Mouse (Mus musculus): ENCODE results near the gene Prpsap2.
A peak's percentile ranks its signal among the peaks of the same experiment; 100 is the strongest.

- TF ChIP-seq CTCF (IDR thresholded peaks at IDR 0.05) = no peak
- TF ChIP-seq POLR2A (IDR thresholded peaks at IDR 0.05; ENCODE audit: insufficient read depth, low read depth, low read length) = peak; percentile 87
Measured at GRCm38 (mm10) chr11:61761584-61762407, at the start of gene Prpsap2.

All from heart, adult 2 months (tissue).